Mouse (Mus musculus): ENCODE results near the gene Mrps7.

Gene Mrps7

GRCm38 (mm10) chr11:115608421-115609399 is 5.0 kb downstream of the Mrps7 start:
- no peak for DNase-seq (ENCODE audit: low read depth)

- DNase-seq (ENCODE audit: low read depth): no peak
Observed at GRCm38 (mm10) chr11:115609576-115609975, 5.9 kb downstream of the Mrps7 start.

GRCm38 (mm10) chr11:115611173-115611572 is 7.4 kb downstream of the Mrps7 start:
- DNase-seq (ENCODE audit: low read depth): no peak

DNA sequence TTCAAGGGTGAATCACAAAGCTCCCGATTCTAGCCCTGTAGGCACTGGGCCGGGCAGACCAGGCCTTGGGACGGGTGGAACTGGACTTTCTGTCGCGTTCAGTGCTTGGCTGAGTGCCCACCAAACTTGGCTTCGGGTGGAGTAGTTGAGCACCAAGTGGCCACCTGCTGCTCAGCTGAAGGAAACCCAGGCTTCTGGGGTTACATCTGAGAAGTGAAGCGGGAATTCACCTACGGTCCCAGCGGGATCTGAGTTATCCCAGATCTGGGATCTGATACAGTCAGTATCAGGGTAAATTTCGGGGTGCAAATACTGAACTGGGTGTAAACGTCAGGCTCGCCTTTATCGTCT is 8.3 kb downstream of the Mrps7 start:
- no peak for DNase-seq (ENCODE audit: low read depth)

DNA sequence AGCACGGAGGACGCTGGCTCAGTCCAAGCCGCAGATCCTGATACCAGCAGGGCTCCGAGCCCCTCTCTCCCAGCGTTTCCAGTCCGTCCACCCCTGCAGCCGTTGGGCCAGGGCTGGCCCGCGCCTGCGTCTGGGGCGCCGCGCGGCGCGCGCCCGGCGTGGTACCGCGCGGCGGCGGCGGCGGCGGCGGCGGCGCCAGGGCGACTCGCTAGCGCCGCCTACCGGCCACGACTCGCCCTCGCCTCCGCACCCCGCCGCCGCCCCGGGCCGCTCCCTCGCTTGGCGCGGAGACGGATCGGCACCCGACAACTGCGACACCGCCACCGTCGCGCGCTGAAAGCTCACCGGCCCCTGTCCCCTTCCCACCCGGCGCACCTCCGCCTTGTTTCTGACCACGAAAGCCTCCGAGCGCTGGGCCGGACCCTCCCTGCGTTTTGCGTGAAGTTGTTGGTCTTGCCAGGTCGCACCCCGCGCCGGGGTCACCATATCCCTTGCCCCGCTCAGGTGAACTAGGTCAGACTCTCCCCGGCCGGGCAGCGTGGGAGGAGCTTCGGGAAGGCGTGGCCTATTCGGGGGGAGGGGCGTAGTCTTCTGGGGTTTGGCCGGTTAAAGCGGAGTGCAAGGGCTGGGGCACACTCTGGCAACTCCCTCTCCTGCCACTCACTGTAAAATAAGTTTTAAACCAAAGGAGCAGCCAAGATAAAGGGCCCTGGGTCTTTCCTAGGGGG is 8.8 kb downstream of the Mrps7 start, which contains the start of gene Mif4gd:
Mif4gd (minus strand) TSS at position 560 of the 728 bp plus-strand sequence.
- DNase-seq (ENCODE audit: low read depth): peak; percentile 45

GRCm38 (mm10) chr11:115613138-115613945 is 9.6 kb downstream of the Mrps7 start:
- DNase-seq (ENCODE audit: low read depth): no peak

DNA sequence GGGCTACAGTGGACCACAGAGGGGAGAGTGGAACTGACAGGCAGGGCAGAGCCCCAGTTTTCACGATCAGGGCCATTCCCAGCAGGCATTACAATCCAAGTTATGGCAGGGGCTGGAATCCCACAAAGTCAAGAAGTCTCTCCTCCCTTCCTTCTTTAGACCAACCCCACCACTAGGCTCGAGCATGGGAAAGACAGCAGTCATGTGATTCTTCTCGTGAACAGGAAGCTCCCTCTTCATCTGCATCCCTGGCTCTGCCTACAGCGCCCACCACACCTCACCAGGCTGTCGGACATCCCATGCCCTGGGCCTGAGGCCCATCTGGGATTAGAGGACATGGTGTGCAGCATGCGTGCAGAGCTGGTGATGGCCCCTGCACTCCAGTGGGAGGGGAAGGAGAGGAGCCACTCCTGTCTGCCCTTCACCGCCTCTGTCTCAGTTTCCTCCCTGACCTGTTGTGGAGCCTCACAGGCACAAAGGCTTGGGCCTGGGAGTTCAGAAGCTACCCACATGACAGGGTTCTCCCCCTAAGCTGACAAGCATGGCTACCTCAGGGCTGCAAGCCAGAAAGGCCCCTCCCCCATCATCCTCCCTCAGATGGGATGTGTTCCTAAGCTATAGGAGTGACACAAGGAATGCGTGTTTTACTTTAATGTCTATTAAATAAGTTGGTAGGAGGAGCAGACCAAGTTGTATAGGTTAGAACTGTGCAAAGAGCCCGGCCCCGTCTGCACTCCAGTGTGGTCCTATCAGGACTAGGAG is 10.8 kb downstream of the Mrps7 start:
- DNase-seq (ENCODE audit: low read depth): no peak

DNA sequence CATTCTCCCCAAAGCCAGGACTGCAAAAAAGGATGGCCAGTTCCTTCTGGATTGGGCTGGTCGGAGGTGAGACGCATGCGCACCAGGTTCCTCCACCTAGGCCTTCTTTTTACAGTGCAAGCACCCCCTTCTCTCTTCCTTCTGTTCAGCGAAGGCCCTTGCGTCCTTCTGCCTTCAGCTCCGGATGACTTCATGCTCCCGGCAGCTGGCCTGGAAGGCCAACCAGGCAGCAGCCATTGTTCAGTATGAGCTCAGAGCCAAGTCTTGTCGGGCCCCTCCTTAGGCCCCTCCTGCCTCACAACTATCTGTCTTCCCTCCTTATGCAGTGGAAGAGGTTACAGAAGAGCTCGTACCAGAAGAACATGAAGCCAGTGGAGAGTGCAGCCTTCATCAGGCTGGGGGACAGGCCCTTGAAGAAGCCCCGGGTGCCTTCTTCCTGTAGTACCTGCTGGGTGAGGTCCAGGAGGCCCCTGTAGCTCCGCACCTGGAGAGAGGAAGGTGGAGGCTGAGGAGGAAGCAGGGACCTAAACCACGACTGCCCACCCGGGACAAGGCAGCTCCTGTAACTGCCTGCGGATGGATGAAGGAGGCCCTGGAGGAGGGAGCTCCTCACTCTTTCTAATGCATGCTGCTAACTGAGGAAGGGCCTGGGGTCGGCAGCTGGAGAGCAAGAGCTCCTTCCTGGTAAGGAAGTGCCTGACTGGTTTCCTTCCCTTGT is 11.5 kb downstream of the Mrps7 start:
- no peak for DNase-seq (ENCODE audit: low read depth)

DNA sequence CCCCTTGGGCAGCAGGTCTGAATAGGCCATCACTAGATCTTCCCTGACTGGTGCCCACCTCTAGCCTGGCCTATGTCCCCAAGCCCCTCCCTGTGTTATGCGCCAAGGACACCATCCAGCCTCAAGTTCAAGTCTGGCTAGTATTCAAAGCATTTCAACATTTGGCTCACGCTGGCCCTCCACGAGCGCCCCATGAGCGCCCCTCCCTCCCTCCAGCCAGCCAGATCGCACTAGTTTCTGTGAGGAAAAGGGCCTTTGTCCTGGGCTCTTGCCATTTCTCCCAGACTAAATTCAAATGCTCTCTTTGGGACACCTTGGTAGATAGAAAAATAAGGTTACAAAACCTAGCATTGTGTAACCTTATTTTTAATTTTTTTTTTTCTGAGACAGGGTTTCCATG is 12.2 kb downstream of the Mrps7 start:
- DNase-seq (ENCODE audit: low read depth): no peak

DNA sequence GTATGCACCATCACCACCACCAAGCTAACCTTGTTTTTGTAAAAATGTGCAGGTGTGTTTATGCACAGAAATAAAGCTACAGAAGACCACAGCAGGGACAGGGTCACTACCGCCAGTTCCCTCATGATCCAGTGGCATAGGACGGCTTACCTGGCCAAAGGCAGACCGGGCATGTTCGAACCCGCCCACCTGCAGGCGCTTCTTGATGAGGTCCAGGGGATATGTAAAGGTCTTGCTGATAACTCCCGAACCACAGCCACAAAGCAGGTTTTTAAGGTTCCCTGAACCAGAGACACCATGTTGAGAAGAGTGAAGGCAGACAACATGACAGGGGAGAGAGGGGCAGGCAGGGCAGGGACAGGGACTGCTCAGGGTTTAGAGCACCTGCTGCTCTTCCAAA is 12.6 kb downstream of the Mrps7 start:
- DNase-seq (ENCODE audit: low read depth): no peak

GRCm38 (mm10) chr11:115616893-115617292 is 13.2 kb downstream of the Mrps7 start:
- DNase-seq (ENCODE audit: low read depth): no peak

- no peak for DNase-seq (ENCODE audit: low read depth)
Observed at GRCm38 (mm10) chr11:115618001-115618400, 14.3 kb downstream of the Mrps7 start.

- no peak for DNase-seq (ENCODE audit: low read depth)
Observed at GRCm38 (mm10) chr11:115618732-115619516, 15.2 kb downstream of the Mrps7 start.

DNA sequence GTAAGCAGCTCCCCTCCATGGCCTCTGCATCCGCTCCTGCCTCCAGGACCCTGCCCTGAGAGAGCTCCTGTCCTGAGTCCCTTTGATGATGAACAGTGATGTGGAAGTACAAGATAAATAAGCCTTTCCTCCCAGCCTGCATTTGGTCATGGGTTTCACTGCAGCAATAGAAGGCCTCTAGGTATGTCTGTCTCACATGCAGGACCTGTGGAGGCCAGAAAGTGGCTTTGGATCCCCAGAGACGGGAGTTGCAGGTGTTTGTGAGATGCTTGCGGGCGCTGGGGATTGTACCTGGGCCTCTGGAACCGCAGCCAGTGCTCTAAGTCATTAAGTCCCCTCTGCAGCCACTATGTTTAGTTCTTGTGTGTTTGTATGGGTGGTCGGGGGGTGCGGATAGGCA is 16.2 kb downstream of the Mrps7 start:
- no peak for DNase-seq (ENCODE audit: low read depth)

DNA sequence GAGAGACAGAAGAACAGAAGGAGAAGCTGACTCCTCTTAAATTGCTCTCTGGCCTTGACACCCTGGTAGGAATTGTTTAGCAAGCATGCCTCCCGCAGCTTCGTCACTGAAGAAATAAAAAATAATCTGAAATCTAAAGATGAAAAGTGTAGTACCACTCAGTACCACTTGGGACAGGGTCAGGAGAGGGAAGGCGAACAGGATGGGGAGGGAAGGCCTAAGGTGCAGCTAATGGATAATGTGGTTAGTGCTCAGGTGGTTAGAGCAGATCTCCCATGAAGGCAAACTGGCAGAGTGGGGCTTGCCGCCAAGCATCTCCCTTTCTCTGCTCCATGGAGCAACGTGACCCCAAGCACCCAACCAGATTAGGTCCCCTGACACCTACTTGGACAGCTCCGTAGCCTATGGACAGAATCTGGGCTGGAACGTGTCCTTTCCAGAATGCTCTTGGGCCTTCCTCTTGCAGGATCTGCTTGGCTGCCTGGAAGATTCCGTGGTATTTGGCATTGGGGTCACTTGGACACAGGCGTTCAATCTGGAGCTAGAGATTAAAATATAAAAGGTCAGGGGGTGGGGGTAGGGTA is 19.9 kb downstream of the Mrps7 start:
- DNase-seq (ENCODE audit: low read depth): no peak

GRCm38 (mm10) chr11:115625877-115626276 is 22.2 kb downstream of the Mrps7 start:
- no peak for DNase-seq (ENCODE audit: low read depth)

GRCm38 (mm10) chr11:115626824-115627616 is 23.3 kb downstream of the Mrps7 start:
- DNase-seq (ENCODE audit: low read depth): no peak

DNA sequence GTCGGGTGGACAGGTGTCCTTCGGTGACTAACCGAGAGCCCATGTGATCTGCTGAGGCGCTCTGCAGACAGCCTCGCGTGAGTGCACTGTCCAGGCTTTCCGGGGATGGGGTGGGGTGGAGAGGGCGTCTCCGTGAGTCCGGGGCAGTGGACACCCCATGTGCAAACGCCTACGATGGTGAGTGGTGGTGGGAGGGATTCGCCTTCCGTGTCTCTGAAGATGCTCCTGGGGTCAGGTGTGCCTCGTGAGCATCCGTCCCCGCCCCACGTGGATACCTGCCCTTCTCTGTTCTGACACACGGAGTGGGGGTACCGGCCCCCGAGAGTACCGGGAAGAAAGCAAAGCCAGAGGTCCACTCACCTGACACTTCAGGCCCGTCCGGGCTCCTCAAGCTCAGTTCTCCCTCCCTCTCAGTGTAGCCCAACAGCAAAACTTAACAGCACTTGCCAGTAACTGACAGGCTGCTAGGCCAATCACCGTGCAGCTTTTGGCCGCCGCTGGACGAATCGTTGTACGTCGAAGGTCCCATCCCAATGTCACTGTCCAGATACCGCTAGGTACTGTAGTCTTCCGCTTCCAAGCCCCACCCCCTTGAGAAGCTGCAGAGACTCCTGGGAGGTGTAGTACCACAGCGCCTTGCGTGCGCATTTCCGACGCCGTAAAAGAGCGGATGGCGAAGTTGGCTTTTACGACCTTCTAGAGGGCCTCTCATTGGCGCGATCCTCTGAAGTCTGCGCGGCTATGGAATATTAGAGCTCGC is 24.2 kb downstream of the Mrps7 start, which contains the start of gene Slc25a19:
Slc25a19 (minus strand) TSS at position 591 of the 760 bp plus-strand sequence.
- peak; percentile 100 for DNase-seq (ENCODE audit: low read depth)
